Mouse (Mus musculus) right cerebral cortex, postnatal 14 days (tissue): ENCODE results near the gene Got1.

ENCODE experiments used
- DNase-seq: peaks from one replicate; pipeline ENCODE4 v3.0.0; 2022

Gene Got1

GRCm38 (mm10) chr19:43477436-43477835 is 47.0 kb downstream of the Got1 start:
- no peak for DNase-seq

GRCm38 (mm10) chr19:43476063-43476462 is 48.3 kb downstream of the Got1 start:
- no peak for DNase-seq

- DNase-seq, result no peak
These were observed 48.8 kb downstream of the Got1 start for GRCm38 (mm10) chr19:43475642-43476041.

- DNase-seq, result no peak
These were observed 51.6 kb downstream of the Got1 start for GRCm38 (mm10) chr19:43472781-43473180.

GRCm38 (mm10) chr19:43472331-43472730 is 52.1 kb downstream of the Got1 start:
- DNase-seq, result no peak

- DNase-seq, result no peak
These were observed 55.1 kb downstream of the Got1 start for GRCm38 (mm10) chr19:43469333-43469732.

GRCm38 (mm10) chr19:43467927-43468685 is 56.3 kb downstream of the Got1 start:
- no peak for DNase-seq

- DNase-seq, result no peak
These were observed 58.7 kb downstream of the Got1 start for GRCm38 (mm10) chr19:43465601-43466255.

GRCm38 (mm10) chr19:43465076-43465475 is 59.3 kb downstream of the Got1 start:
- DNase-seq, result no peak

GRCm38 (mm10) chr19:43464294-43464687 is 60.1 kb downstream of the Got1 start:
- DNase-seq, result no peak

GRCm38 (mm10) chr19:43463546-43464293 is 60.7 kb downstream of the Got1 start:
- DNase-seq, result no peak

GRCm38 (mm10) chr19:43462141-43462540 is 62.3 kb downstream of the Got1 start:
- no peak for DNase-seq

GRCm38 (mm10) chr19:43460481-43460880 is 63.9 kb downstream of the Got1 start:
- no peak for DNase-seq

- DNase-seq, result no peak
These were observed 64.5 kb downstream of the Got1 start for GRCm38 (mm10) chr19:43459948-43460347.

- no peak for DNase-seq
These were observed 71.4 kb downstream of the Got1 start for GRCm38 (mm10) chr19:43453025-43453424.

GRCm38 (mm10) chr19:43452176-43452575 is 72.2 kb downstream of the Got1 start:
- DNase-seq, result no peak

- no peak for DNase-seq
These were observed 72.8 kb downstream of the Got1 start for GRCm38 (mm10) chr19:43451563-43451962.
